Mouse (Mus musculus) kidney, adult 2 months (tissue): Measurements from ENCODE around the gene Klrb1c.
"Not testable (repeated sequence)": the region's sequence is repeated elsewhere in the genome, so short reads cannot be mapped to it uniquely, and the experiment has no call there.

ENCODE experiments used
- CTCF ChIP-seq: fragments of 200-500 bp; conservative IDR thresholded peaks from 2 replicates; pipeline ENCODE4 v1.5.1; 2011; ENCODE audit warnings: low read depth, mild to moderate bottlenecking, control low read depth, low read length, moderate library complexity, mixed read lengths; ENCODE audit not compliant: insufficient read depth, insufficient read length
- POLR2A ChIP-seq: fragments of 200-500 bp; IDR thresholded peaks from one replicate; pipeline ENCODE4 v1.6.1; 2011; ENCODE audit warnings: low read depth, low read length, control low read depth

- TF ChIP-seq POLR2A, CTCF: not testable (repeated sequence)
Measured at GRCm38 (mm10) chr6:128800696-128801095, 11.7 kb upstream of the Klrb1c start.
